Mouse (Mus musculus): ENCODE measurements around the gene Disp2. TPM values are rescaled to one million over a fixed set of nuclear protein-coding genes. Genes with fewer than 3 reads are reported as not detected.

Gene Disp2
- under 1 TPM; 0.34 to 0.35 TPM for total RNA-seq (2021)
- long read RNA-seq, experiment 1 = 0 reads
- long read RNA-seq, experiment 2 = 0 reads

GRCm38 (mm10) chr2:118779504-118780480, at the start of gene Disp2:
Gene Disp2, plus strand, starts transcription at chr2:118779719.
- peak; percentile 95 for DNase-seq

GRCm38 (mm10) chr2:118729816-118730621, 49.5 kb upstream of the Disp2 start:
- DNase-seq = no peak

GRCm38 (mm10) chr2:118730622-118730915, 49.0 kb upstream of the Disp2 start:
- peak; percentile 79 for DNase-seq

- no peak for DNase-seq
Observed at GRCm38 (mm10) chr2:118731981-118732380, 47.5 kb upstream of the Disp2 start.

- DNase-seq = no peak
Observed at GRCm38 (mm10) chr2:118733341-118733740, 46.2 kb upstream of the Disp2 start.

- DNase-seq = no peak
Observed at GRCm38 (mm10) chr2:118740341-118740740, 39.2 kb upstream of the Disp2 start.

- no peak for DNase-seq
Observed at GRCm38 (mm10) chr2:118741183-118741582, 38.3 kb upstream of the Disp2 start.

GRCm38 (mm10) chr2:118743261-118743943, 36.1 kb upstream of the Disp2 start:
- DNase-seq = no peak

GRCm38 (mm10) chr2:118744621-118745020, 34.9 kb upstream of the Disp2 start:
- DNase-seq = no peak

GRCm38 (mm10) chr2:118745232-118745884, 34.2 kb upstream of the Disp2 start, which contains the start of gene Inafm2:
Gene Inafm2, plus strand, starts transcription at chr2:118745758.
- DNase-seq = peak; percentile 87

GRCm38 (mm10) chr2:118745915-118746901, 33.3 kb upstream of the Disp2 start:
- DNase-seq = peak; percentile 40

GRCm38 (mm10) chr2:118747301-118747960, 32.1 kb upstream of the Disp2 start:
- DNase-seq = no peak

- DNase-seq = no peak
Observed at GRCm38 (mm10) chr2:118749341-118749884, 30.1 kb upstream of the Disp2 start.

GRCm38 (mm10) chr2:118750476-118750875, 29.0 kb upstream of the Disp2 start:
- no peak for DNase-seq

- no peak for DNase-seq
Observed at GRCm38 (mm10) chr2:118751896-118752791, 27.4 kb upstream of the Disp2 start.

- DNase-seq = no peak
Observed at GRCm38 (mm10) chr2:118752792-118753108, 26.8 kb upstream of the Disp2 start.

GRCm38 (mm10) chr2:118754143-118754542, 25.4 kb upstream of the Disp2 start:
- no peak for DNase-seq

- DNase-seq = no peak
Observed at GRCm38 (mm10) chr2:118755407-118755806, 24.1 kb upstream of the Disp2 start.

GRCm38 (mm10) chr2:118756103-118756502, 23.4 kb upstream of the Disp2 start:
- DNase-seq = no peak
